24 mouse cellular contexts compared by ENCODE assay signal in the genomic region with DNA sequence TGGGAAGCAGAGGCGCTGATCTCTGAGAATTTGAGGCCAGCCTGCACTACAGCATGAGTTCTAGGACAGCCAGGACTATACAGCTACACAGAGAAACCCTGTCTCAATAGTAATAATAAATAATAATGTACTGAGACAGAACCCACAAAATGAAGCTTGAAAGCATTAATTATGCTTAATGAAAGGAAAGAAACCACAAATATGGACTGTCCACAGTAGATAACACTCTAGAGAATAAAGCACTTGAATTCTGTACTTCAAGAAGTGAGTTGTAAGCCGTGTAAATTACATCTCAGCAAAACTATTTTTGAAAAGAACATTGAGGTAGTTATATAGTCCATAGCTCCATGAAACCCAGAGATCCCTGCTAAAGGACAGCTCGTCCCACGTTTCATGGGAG.
"Had no signal": no experiment of that assay in that cellular context is flagged by ENCODE, and none has a peak within 500 bp of the region (broad histone marks: within the 10 kb centered on the region; RNA-seq: fewer than 3 reads in every experiment).

No protein-coding gene starts in this region.

- H3K9ac ChIP-seq: hindbrain, embryonic 13.5 days; hindbrain, embryonic 15.5 days; kidney, embryonic 15.5 days; limb, embryonic 13.5 days; limb, embryonic 15.5 days; liver, embryonic 12.5 days; liver, embryonic 14.5 days had no signal

- DNase-seq: gastrocnemius, postnatal 10 days; gastrocnemius, postnatal 36 days; heart, adult 11 months; heart, postnatal 14 days; kidney, adult 11 months; kidney, adult 2 months; kidney, adult 9 months; kidney, postnatal 14 days; kidney, postnatal 36 days; layer of hippocampus, adult 9-11 months; layer of hippocampus, postnatal 36 days; left cerebral cortex, postnatal 4 days; lung, adult 18-20 months had no signal

- H3K27me3 ChIP-seq: heart, embryonic 12.5 days; hindbrain, embryonic 13.5 days; hindbrain, embryonic 15.5 days; kidney, embryonic 15.5 days; limb, embryonic 13.5 days; limb, embryonic 15.5 days; liver, embryonic 12.5 days had no signal

- H3K4me3 ChIP-seq: heart, embryonic 12.5 days; hindbrain, embryonic 13.5 days; hindbrain, embryonic 15.5 days; kidney, embryonic 15.5 days; limb, embryonic 13.5 days; limb, embryonic 15.5 days; liver, embryonic 12.5 days had no signal

- H3K9me3 ChIP-seq: heart, embryonic 12.5 days; hindbrain, embryonic 13.5 days; hindbrain, embryonic 15.5 days; kidney, embryonic 15.5 days; limb, embryonic 13.5 days; limb, embryonic 15.5 days; liver, embryonic 12.5 days had no signal

- H3K27ac ChIP-seq: hindbrain, embryonic 13.5 days; hindbrain, embryonic 15.5 days; hindbrain, postnatal 0 days; kidney, embryonic 15.5 days; kidney, postnatal 0 days; limb, embryonic 13.5 days; limb, embryonic 15.5 days; liver, embryonic 12.5 days; liver, embryonic 14.5 days had no signal

- ATAC-seq: hindbrain, postnatal 0 days; intestine, embryonic 16.5 days; liver, embryonic 12.5 days had no signal

- H3K4me2 ChIP-seq: heart, embryonic 12.5 days; hindbrain, embryonic 13.5 days; hindbrain, embryonic 15.5 days; kidney, embryonic 15.5 days; limb, embryonic 13.5 days; limb, embryonic 15.5 days; liver, embryonic 12.5 days had no signal
